Mouse (Mus musculus) olfactory bulb, adult 2 months (tissue): ENCODE measurements at regions not wholly inside any gene's neighbourhood (a gene's known extent, or its start where the extent isn't known, plus 50 kb on each side); places are given as distances from the start of the nearest gene placed in this dataset.
A peak's percentile ranks its signal among the peaks of the same experiment; 100 is the strongest.

Experiments
- H3K27ac ChIP-seq: fragments of 200-500 bp; 2 replicates; pipeline ENCODE4 v1.5.1; 2012; ENCODE audit warnings: low read depth, low read length; ENCODE audit not compliant: insufficient read depth
- H3K4me1 ChIP-seq: fragments of 200-500 bp; 2 replicates; pipeline ENCODE4 v1.6.1; 2012; ENCODE audit warnings: low read length; ENCODE audit not compliant: control insufficient read depth, insufficient read depth
- H3K4me3 ChIP-seq: fragments of 200-500 bp; 2 replicates; pipeline ENCODE4 v1.5.1; 2012; ENCODE audit warnings: mild to moderate bottlenecking, low read depth, low read length, moderate library complexity; ENCODE audit not compliant: insufficient read depth
- CTCF ChIP-seq: fragments of 200-500 bp; IDR thresholded peaks from 2 replicates; pipeline ENCODE4 v1.5.1; 2012; ENCODE audit warnings: low read depth, mild to moderate bottlenecking, low read length, moderate library complexity; ENCODE audit not compliant: insufficient read depth
- POLR2A ChIP-seq: fragments of 200-500 bp; IDR thresholded peaks from 2 replicates; pipeline ENCODE4 v1.6.1; 2012; ENCODE audit warnings: mild to moderate bottlenecking, low read depth, low read length, moderate library complexity; ENCODE audit not compliant: insufficient read depth
- WGBS: fragments of 180-500 bp; shearing (Covaris S2); methylation state at CpG from one replicate; pipeline ENCODE4 v1.1.7; 2018; 5-methylcytosine and 5-hydroxymethylcytosine counted together

- Histone ChIP-seq H3K4me1 (no peaks in the 10 kb centered on the region), H3K27ac (no peak overlapping the region), H3K4me3 (no peak overlapping the region)
- TF ChIP-seq CTCF (no peak), POLR2A (no peak)
- 48% methylated on average over 1 of the region's 1 CpGs for WGBS
Observed at GRCm38 (mm10) chr2:12697209-12697608, 226.6 kb upstream of the Pter start.

DNA sequence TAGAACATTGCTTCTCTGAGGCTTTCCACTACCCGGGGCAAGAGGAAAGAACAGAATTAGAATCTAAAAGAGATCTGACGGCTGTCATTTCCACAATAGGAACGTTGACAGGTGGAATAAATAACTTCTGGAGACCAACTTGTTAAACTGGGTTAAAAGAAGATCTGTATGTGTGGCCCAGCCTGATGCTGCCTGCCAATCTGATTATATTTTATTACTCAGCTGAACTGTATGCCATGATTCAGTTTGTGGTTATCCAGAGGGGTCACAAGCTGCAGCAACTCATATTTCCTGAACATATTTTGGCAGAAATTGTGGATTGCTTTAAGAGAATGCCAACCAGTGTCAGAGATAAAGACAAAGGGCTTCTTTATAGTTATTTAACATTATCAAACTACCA, 224.5 kb upstream of the Pter start:
- no peak overlapping the region for H3K4me3 ChIP-seq
- no peaks in the 10 kb centered on the region for H3K4me1 ChIP-seq
- no peak overlapping the region for H3K27ac ChIP-seq
- TF ChIP-seq POLR2A = no peak
- no peak for TF ChIP-seq CTCF
- 60% methylated on average over 3 of the region's 3 CpGs for WGBS

DNA sequence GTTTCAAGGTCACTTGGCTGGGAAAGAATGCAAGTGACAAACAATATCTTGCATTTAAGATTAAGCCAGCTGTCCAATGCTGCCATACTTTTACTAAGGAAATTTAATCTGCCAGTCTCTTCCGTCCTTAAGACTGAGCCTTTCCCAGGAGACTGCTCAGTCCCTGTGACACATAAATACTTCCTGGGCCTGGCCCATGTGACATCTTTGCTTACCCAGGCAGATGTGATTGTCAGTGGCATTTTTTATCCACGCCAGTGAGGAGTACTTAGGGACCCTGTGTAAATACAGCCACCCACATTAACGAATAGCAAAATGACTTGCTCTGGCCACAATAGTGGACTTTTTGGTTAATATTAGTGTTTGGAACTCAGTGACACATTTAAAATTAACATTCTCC, 216.3 kb upstream of the Pter start:
- Histone ChIP-seq H3K4me3 (no peak overlapping the region), H3K4me1 (peaks cover 5% of the 10 kb centered on the region), H3K27ac (no peak overlapping the region)
- WGBS = 79% methylated on average over 3 of the region's 3 CpGs
- TF ChIP-seq POLR2A = no peak
- no peak for TF ChIP-seq CTCF

DNA sequence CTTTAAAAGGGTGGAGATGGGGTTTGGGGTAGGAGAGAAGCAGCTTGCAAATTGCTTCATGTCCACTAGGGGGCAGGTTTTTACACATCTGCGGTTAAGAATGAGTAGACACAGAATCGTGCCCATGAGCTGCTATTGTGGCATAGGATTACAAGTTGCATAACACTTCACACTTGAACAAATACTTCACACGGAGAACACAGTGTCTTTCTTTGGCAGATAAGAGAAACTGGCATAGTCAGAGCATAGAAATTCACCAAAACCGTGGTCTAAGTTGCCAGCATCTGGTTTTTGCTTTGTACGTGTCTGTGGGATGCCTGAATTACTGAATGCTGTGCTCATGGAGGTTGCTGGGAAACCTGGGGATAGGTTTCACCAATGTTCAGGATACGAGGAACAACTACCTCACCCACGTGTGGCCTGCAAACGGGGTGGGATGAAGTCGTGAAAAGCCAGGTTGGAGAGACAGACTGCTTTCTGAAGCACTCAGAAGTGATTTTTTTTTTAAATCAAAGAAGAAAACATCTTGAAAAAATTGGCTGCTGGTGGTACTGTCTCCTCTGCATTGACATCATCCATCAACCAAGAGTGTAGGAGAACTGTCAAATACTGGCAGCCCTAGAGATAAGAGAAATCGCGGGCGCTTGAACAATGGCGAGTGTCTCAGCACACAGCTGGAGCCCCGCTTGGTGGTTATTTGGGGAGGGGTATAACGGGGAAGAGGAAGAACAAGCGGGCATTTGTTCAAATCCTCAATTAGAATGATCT, 214.5 kb upstream of the Pter start:
- H3K4me3 ChIP-seq = no peak overlapping the region
- H3K27ac ChIP-seq = 0 out of 2 replicates have a peak overlapping the region, but pooled peaks have one; percentile 37
- peaks cover 5% of the 10 kb centered on the region for H3K4me1 ChIP-seq
- 16% methylated on average over 16 of the region's 16 CpGs for WGBS
- TF ChIP-seq POLR2A (no peak), CTCF (no peak)

GRCm38 (mm10) chr2:12709924-12710240, 214.0 kb upstream of the Pter start:
- 28% methylated on average over 2 of the region's 2 CpGs for WGBS
- no peak overlapping the region for H3K27ac ChIP-seq
- H3K4me3 ChIP-seq = no peak overlapping the region
- no peak for TF ChIP-seq POLR2A
- no peak for TF ChIP-seq CTCF
- H3K4me1 ChIP-seq = peaks cover 5% of the 10 kb centered on the region

GRCm38 (mm10) chr2:12716124-12717012, 207.5 kb upstream of the Pter start:
- Histone ChIP-seq H3K4me1 (no peaks in the 10 kb centered on the region), H3K4me3 (no peak overlapping the region), H3K27ac (no peak overlapping the region)
- TF ChIP-seq CTCF (no peak), POLR2A (no peak)
- WGBS = 50% methylated on average over 3 of the region's 3 CpGs

DNA sequence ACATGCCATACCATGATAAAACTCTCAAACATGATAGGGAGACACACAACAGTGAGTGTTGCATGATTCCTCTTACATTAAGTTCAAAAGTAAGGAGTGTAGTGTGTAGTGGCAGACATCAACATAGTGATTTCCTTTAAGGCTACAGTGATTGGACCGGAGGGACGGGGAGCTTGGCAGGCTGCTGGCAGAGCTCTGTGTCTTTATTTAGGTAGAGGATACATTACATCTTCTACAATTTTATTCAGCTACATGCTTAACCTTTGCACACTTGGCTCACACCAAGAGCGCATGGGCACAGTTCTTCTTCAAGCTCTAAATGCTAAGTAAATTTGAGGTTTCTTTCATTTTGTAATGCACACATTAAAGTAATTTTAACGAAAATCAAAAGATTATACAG, 194.6 kb upstream of the Pter start:
- TF ChIP-seq POLR2A = no peak
- no peak for TF ChIP-seq CTCF
- Histone ChIP-seq H3K27ac (no peak overlapping the region), H3K4me1 (no peaks in the 10 kb centered on the region), H3K4me3 (no peak overlapping the region)
- 58% methylated on average over 4 of the region's 4 CpGs for WGBS

- WGBS = 40% methylated on average over 2 of the region's 2 CpGs
- Histone ChIP-seq H3K4me1 (no peaks in the 10 kb centered on the region), H3K27ac (no peak overlapping the region), H3K4me3 (no peak overlapping the region)
- no peak for TF ChIP-seq CTCF
- TF ChIP-seq POLR2A = no peak
Observed at GRCm38 (mm10) chr2:12737140-12737539, 186.7 kb upstream of the Pter start.

DNA sequence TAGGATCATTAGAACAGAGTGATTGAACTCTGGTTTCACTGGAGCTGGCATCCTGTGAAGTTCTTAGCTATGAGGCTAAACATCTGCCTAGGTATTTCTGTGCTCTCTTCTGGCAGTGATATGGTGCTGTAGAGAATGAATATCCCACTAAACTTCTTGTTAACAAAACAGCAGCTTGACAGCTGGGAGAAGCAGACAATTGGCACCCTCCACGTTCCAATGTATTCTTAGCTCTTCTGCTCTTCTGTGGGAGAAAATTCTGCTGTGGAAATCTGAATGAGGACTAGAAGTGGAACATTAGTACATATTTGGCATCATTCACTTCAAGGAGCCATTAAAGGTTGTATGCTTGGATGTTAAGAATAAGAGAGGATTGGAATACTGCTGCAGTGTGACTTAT, 177.0 kb upstream of the Pter start:
- WGBS = 43% methylated on average over 1 of the region's 1 CpGs
- H3K4me1 ChIP-seq = no peaks in the 10 kb centered on the region
- no peak overlapping the region for H3K4me3 ChIP-seq
- TF ChIP-seq POLR2A (no peak), CTCF (no peak)
- H3K27ac ChIP-seq = no peak overlapping the region
